Mouse (Mus musculus) liver, adult 2 months (tissue): Measurements from ENCODE around the gene Dvl1. TPM values are rescaled to one million over a fixed set of nuclear protein-coding genes. Genes with fewer than 3 reads are reported as not detected.

Experiments used
- DNase-seq: peaks from one replicate; pipeline ENCODE4 v3.0.0-alpha.2; 2011; ENCODE audit warnings: low read depth, low spot score; ENCODE audit errors: extremely low read depth
- H3K27ac ChIP-seq: fragments of 200-500 bp; replicated peaks from 2 replicates; pipeline ENCODE4 v1.5.1; 2012; ENCODE audit warnings: low read depth, mild to moderate bottlenecking, control low read depth, inconsistent platforms, low read length; ENCODE audit not compliant: insufficient read depth
- H3K27me3 ChIP-seq: fragments of 200-500 bp; 2 replicates; pipeline ENCODE4 v1.6.1; 2012; ENCODE audit warnings: mild to moderate bottlenecking, moderate library complexity, low read length, inconsistent platforms; ENCODE audit not compliant: control insufficient read depth, insufficient read depth
- H3K36me3 ChIP-seq: fragments of 200-500 bp; 2 replicates; pipeline ENCODE4 v1.6.1; 2012; ENCODE audit warnings: low read length, inconsistent platforms; ENCODE audit not compliant: control insufficient read depth, insufficient read depth
- H3K4me1 ChIP-seq: fragments of 200-500 bp; 2 replicates; pipeline ENCODE4 v1.6.1; 2011; ENCODE audit warnings: low read length; ENCODE audit not compliant: control insufficient read depth, insufficient read depth
- H3K4me3 ChIP-seq: fragments of 200-500 bp; 2 replicates; pipeline ENCODE4 v1.5.1; 2011; ENCODE audit warnings: low read depth, mild to moderate bottlenecking, control low read depth, low read length, moderate library complexity; ENCODE audit not compliant: insufficient read depth
- H3K79me2 ChIP-seq: fragments of 200-500 bp; 2 replicates; pipeline ENCODE4 v1.6.1; 2012; ENCODE audit warnings: inconsistent platforms, mild to moderate bottlenecking, low read length, moderate library complexity; ENCODE audit not compliant: control insufficient read depth, insufficient read depth
- H3K9ac ChIP-seq: fragments of 200-500 bp; 2 replicates; pipeline ENCODE4 v1.6.1; 2012; ENCODE audit warnings: low read depth, mild to moderate bottlenecking, control low read depth, inconsistent platforms, low read length
- CTCF ChIP-seq: fragments of 200-500 bp; IDR thresholded peaks from 2 replicates; pipeline ENCODE4 v1.5.1; 2011; ENCODE audit warnings: low read depth, low read length, control low read depth
- POLR2A ChIP-seq: fragments of 200-500 bp; IDR thresholded peaks from 2 replicates; pipeline ENCODE4 v1.6.1; 2011; ENCODE audit warnings: low read length, control low read depth; ENCODE audit not compliant: insufficient read depth; ENCODE audit errors: extremely low read depth
- WGBS: fragments of 180-500 bp; shearing (Covaris S2); methylation state at CpG from one replicate; pipeline ENCODE4 v1.1.7; 2018; 5-methylcytosine and 5-hydroxymethylcytosine counted together
- polyA plus RNA-seq: library from polyadenylated mRNA; depleted of rRNA; stranded (reverse); fragments of >200 nt; gene quantifications from 2 replicates; pipeline ENCODE4 v1.2.3, GENCODE M21; 2012
- total RNA-seq: library from RNA; depleted of rRNA; stranded (reverse); fragments of >200 nt; gene quantifications from 2 replicates; pipeline ENCODE4 v1.2.3, GENCODE M21; 2014

Gene Dvl1
- total and polyA plus RNA-seq, 2 experiments: 40.5 to 162 TPM

GRCm38 (mm10) chr4:155889316-155889715, 42.1 kb downstream of the Dvl1 start:
- H3K79me2 ChIP-seq: peaks cover 4% of the 10 kb centered on the region; the same call in 1 of the 2 replicates
- DNase-seq: no peak
- no peaks in the 10 kb centered on the region for H3K27me3 ChIP-seq
- WGBS: 95% methylated on average over 5 of the region's 5 CpGs
- no peak overlapping the region for H3K4me3 ChIP-seq
- H3K27ac ChIP-seq: no peak overlapping the region
- peaks cover 3% of the 10 kb centered on the region; the same call in 1 of the 2 replicates for H3K4me1 ChIP-seq
- H3K36me3 ChIP-seq: peaks cover 14% of the 10 kb centered on the region; the same call in 1 of the 2 replicates
- H3K9ac ChIP-seq: no peak overlapping the region
- TF ChIP-seq CTCF: no peak
- TF ChIP-seq POLR2A: no peak

GRCm38 (mm10) chr4:155891011-155891471, 43.8 kb downstream of the Dvl1 start:
- H3K4me3 ChIP-seq: peak overlapping the region; percentile 87
- TF ChIP-seq CTCF (no peak), POLR2A (no peak)
- peak overlapping the region; percentile 30; the same call in 1 of the 2 replicates for H3K27ac ChIP-seq
- DNase-seq: peak; percentile 41
- H3K9ac ChIP-seq: peak overlapping the region; percentile 79
- H3K27me3 ChIP-seq: no peaks in the 10 kb centered on the region
- H3K4me1 ChIP-seq: peaks cover 3% of the 10 kb centered on the region; the same call in 1 of the 2 replicates
- peaks cover 8% of the 10 kb centered on the region; the same call in 1 of the 2 replicates for H3K79me2 ChIP-seq
- under 1% methylated on average over 34 of the region's 34 CpGs for WGBS
- H3K36me3 ChIP-seq: peaks cover 8% of the 10 kb centered on the region; the same call in 1 of the 2 replicates

- Histone ChIP-seq H3K4me3 (peak within 1 kb of the TSS; percentile 87), H3K27me3 (no peaks in the 10 kb centered on the region), H3K4me1 (peaks cover 3% of the 10 kb centered on the region; the same call in 1 of the 2 replicates), H3K27ac (peak within 1 kb of the TSS; percentile 97), H3K9ac (peak within 1 kb of the TSS; percentile 90), H3K79me2 (peaks cover 8% of the 10 kb centered on the region; the same call in 1 of the 2 replicates), H3K36me3 (peaks cover 8% of the 10 kb centered on the region; the same call in 1 of the 2 replicates)
- under 1% methylated on average over 52 of the region's 52 CpGs for whole genome bisulfite sequencing
- TF ChIP-seq POLR2A (no peak), CTCF (no peak)
- peak; percentile 76 for DNase-seq
Observed at GRCm38 (mm10) chr4:155891551-155892001, 44.4 kb downstream of the Dvl1 start, which contains the start of the genes Pusl1 and Acap3. Gene Pusl1 (minus strand): TSS chr4:155891781. Gene Acap3 (plus strand): TSS chr4:155891822.

GRCm38 (mm10) chr4:155892017-155892416, 44.8 kb downstream of the Dvl1 start:
- no peaks in the 10 kb centered on the region for H3K27me3 ChIP-seq
- peaks cover 8% of the 10 kb centered on the region; the same call in 1 of the 2 replicates for H3K79me2 ChIP-seq
- H3K4me1 ChIP-seq: peaks cover 3% of the 10 kb centered on the region; the same call in 1 of the 2 replicates
- H3K36me3 ChIP-seq: peaks cover 3% of the 10 kb centered on the region; the same call in 1 of the 2 replicates
- peak overlapping the region; percentile 87 for H3K4me3 ChIP-seq
- no peak; the same call in 1 of the 2 replicates for TF ChIP-seq CTCF
- TF ChIP-seq POLR2A: 0 out of 2 replicates have a peak, but pooled peaks have one; percentile 38
- H3K9ac ChIP-seq: peak overlapping the region; percentile 90
- WGBS: under 1% methylated on average over 52 of the region's 56 CpGs
- peak; percentile 58 for DNase-seq
- peak overlapping the region; percentile 97 for H3K27ac ChIP-seq

- no peak for DNase-seq
- peaks cover 3% of the 10 kb centered on the region; the same call in 1 of the 2 replicates for H3K4me1 ChIP-seq
Observed at GRCm38 (mm10) chr4:155892438-155893211, 45.4 kb downstream of the Dvl1 start.

More at GRCm38 (mm10) chr4:155892438-155893211, 45.4 kb downstream of the Dvl1 start:
- Histone ChIP-seq H3K36me3 (no peaks in the 10 kb centered on the region; the same call in 1 of the 2 replicates), H3K4me3 (peak overlapping the region; percentile 87), H3K79me2 (peaks cover 8% of the 10 kb centered on the region; the same call in 1 of the 2 replicates), H3K9ac (peak overlapping the region; percentile 90), H3K27ac (peak overlapping the region; percentile 20; the same call in 1 of the 2 replicates), H3K27me3 (no peaks in the 10 kb centered on the region)
- TF ChIP-seq POLR2A (no peak), CTCF (no peak)
- 8% methylated on average over 37 of the region's 37 CpGs for WGBS
